Mouse (Mus musculus) limb, embryonic 12.5 days (tissue): ENCODE data around the gene Npr3. TPM values are rescaled to one million over a fixed set of nuclear protein-coding genes. Genes with fewer than 3 reads are reported as not detected.

ENCODE experiments used
- ATAC-seq: fragments of 200-750 bp; cut with Nextera tagmentation; 2 replicates; pipeline ENCODE4 v1.8.0; 2017; ENCODE audit warnings: low read depth, moderate TSS enrichment; ENCODE audit not compliant: insufficient number of reproducible peaks, insufficient read depth, low FRiP score, low TSS enrichment
- H3K27ac ChIP-seq: fragments of 300-500 bp; sonication (generic); 2 replicates; pipeline ENCODE4 v1.5.1; 2016; ENCODE audit warnings: mild to moderate bottlenecking, moderate library complexity
- H3K27me3 ChIP-seq: fragments of 300-500 bp; sonication (generic); 2 replicates; pipeline ENCODE4 v1.6.1; 2016; ENCODE audit warnings: mild to moderate bottlenecking, moderate library complexity
- H3K36me3 ChIP-seq: fragments of 300-500 bp; sonication (generic); 2 replicates; pipeline ENCODE4 v1.6.1; 2016; ENCODE audit warnings: mild to moderate bottlenecking, moderate library complexity
- H3K4me1 ChIP-seq: fragments of 300-500 bp; sonication (generic); replicated peaks from 2 replicates; pipeline ENCODE4 v1.6.1; 2016
- H3K4me2 ChIP-seq: fragments of 300-500 bp; sonication (generic); 2 replicates; pipeline ENCODE4 v1.6.1; 2016; ENCODE audit warnings: mild to moderate bottlenecking, moderate library complexity
- H3K4me3 ChIP-seq: fragments of 300-500 bp; sonication (generic); replicated peaks from 2 replicates; pipeline ENCODE4 v1.5.1; 2016; ENCODE audit warnings: mild to moderate bottlenecking
- H3K9ac ChIP-seq: fragments of 300-500 bp; sonication (generic); replicated peaks from 2 replicates; pipeline ENCODE4 v1.6.1; 2016; ENCODE audit warnings: mild to moderate bottlenecking, moderate library complexity
- H3K9me3 ChIP-seq: fragments of 300-500 bp; sonication (generic); 2 replicates; pipeline ENCODE4 v1.6.1; 2016; ENCODE audit warnings: mild to moderate bottlenecking, moderate library complexity
- WGBS: fragments of 180-500 bp; shearing (Covaris S2); methylation state at CpG from one replicate; pipeline ENCODE4 v1.1.7; 2016; 5-methylcytosine and 5-hydroxymethylcytosine counted together
- polyA plus RNA-seq: library from polyadenylated mRNA; unstranded; fragments of >200 nt; fragmentation: Nextera tagmentation; extraction: Ambion mirVana; gene quantifications from 2 replicates; pipeline ENCODE4 v1.2.1, GENCODE M21; 2016

The Npr3 gene
- polyA plus RNA-seq, 1 experiment from 2014 or later: 2.9 TPM

DNA sequence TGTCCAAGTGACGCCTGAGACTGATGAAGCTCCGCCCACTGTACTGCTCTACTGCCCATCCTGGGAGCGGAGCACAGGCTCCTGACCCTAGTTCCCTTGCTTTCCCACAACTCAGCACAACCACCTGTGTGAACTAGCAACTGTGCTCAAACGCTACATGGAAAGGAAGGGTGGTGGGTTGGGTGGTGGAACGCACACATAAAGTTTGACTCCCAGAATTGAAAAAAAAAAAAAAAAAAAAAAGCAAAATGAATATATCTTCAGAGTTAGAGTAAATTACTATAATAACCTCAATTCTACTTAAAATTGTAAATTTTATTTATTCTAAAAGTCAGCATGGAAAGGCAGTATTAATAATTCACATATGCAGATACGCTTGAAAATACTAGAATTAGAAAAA lies 25.3 kb downstream of the Npr3 start:
- Histone ChIP-seq H3K9ac (no peak overlapping the region), H3K4me2 (no peak overlapping the region), H3K27me3 (no peaks in the 10 kb centered on the region), H3K27ac (no peak overlapping the region), H3K4me1 (no peaks in the 10 kb centered on the region), H3K9me3 (peaks cover 5% of the 10 kb centered on the region; the same call in 1 of the 2 replicates), H3K4me3 (no peak overlapping the region), H3K36me3 (no peaks in the 10 kb centered on the region)
- 89% methylated on average over 6 of the region's 6 CpGs for WGBS
- ATAC-seq: no peak

GRCm38 (mm10) chr15:11878334-11878733 lies 28.8 kb downstream of the Npr3 start:
- no peak overlapping the region for H3K9ac ChIP-seq
- no peaks in the 10 kb centered on the region for H3K4me1 ChIP-seq
- no peaks in the 10 kb centered on the region for H3K36me3 ChIP-seq
- H3K4me2 ChIP-seq: no peak overlapping the region
- H3K27ac ChIP-seq: no peak overlapping the region
- no peaks in the 10 kb centered on the region for H3K27me3 ChIP-seq
- H3K9me3 ChIP-seq: peaks cover 14% of the 10 kb centered on the region; the same call in 1 of the 2 replicates
- H3K4me3 ChIP-seq: no peak overlapping the region
- ATAC-seq: no peak
- 93% methylated on average over 1 of the region's 1 CpGs for WGBS

DNA sequence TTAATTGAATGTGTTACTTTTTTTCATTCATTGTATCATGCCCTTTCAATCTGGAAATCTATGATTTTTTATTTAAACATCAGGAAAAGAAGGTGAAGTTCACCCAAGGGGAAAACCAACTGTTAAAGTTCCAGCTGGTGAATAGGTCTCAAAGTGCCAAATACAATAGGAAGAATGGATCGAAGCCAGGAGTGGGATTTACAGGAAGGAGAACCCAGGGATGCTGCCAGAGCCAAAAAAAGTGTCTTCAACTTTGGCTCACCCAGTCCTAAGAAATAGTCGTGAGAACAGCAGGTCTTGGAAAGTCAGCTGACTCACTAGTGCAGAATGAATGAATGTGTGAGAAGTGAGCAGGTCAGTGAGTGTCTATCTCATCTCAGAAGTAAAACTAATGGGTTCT lies 29.8 kb downstream of the Npr3 start:
- H3K4me2 ChIP-seq: no peak overlapping the region
- no peaks in the 10 kb centered on the region for H3K4me1 ChIP-seq
- ATAC-seq: no peak
- H3K27ac ChIP-seq: no peak overlapping the region
- H3K4me3 ChIP-seq: no peak overlapping the region
- H3K9ac ChIP-seq: no peak overlapping the region
- peaks cover 14% of the 10 kb centered on the region; the same call in 1 of the 2 replicates for H3K9me3 ChIP-seq
- H3K27me3 ChIP-seq: no peaks in the 10 kb centered on the region
- WGBS: 69% methylated on average over 2 of the region's 2 CpGs
- H3K36me3 ChIP-seq: no peaks in the 10 kb centered on the region

- ATAC-seq: no peak
- H3K9me3 ChIP-seq: no peaks in the 10 kb centered on the region
- H3K27me3 ChIP-seq: no peaks in the 10 kb centered on the region
- H3K9ac ChIP-seq: no peak overlapping the region
- H3K36me3 ChIP-seq: no peaks in the 10 kb centered on the region
- no peak overlapping the region for H3K4me3 ChIP-seq
- no peaks in the 10 kb centered on the region for H3K4me1 ChIP-seq
- no peak overlapping the region for H3K27ac ChIP-seq
- WGBS: 92% methylated on average over 3 of the region's 3 CpGs
- no peak overlapping the region for H3K4me2 ChIP-seq
These were observed 40.2 kb downstream of the Npr3 start for GRCm38 (mm10) chr15:11866918-11867317.

DNA sequence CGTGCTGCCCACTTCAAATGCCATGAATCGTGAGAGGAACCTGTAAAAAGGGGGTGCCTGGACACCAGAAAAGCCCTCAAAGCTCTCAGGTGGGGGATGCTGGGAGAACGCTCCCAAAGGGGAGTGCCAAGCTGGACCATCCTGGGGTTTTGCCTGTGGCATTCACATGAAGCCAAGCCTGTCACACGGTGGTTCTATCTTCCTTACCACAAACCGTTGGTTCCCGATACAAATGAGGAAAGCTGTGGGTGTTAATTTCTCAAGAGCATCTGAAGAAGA lies 43.6 kb downstream of the Npr3 start:
- no peak overlapping the region for H3K4me2 ChIP-seq
- no peaks in the 10 kb centered on the region for H3K4me1 ChIP-seq
- WGBS: 89% methylated on average over 6 of the region's 6 CpGs
- ATAC-seq: no peak
- H3K9me3 ChIP-seq: no peaks in the 10 kb centered on the region
- H3K4me3 ChIP-seq: no peak overlapping the region
- H3K27me3 ChIP-seq: no peaks in the 10 kb centered on the region
- no peak overlapping the region for H3K9ac ChIP-seq
- no peak overlapping the region for H3K27ac ChIP-seq
- no peaks in the 10 kb centered on the region for H3K36me3 ChIP-seq

DNA sequence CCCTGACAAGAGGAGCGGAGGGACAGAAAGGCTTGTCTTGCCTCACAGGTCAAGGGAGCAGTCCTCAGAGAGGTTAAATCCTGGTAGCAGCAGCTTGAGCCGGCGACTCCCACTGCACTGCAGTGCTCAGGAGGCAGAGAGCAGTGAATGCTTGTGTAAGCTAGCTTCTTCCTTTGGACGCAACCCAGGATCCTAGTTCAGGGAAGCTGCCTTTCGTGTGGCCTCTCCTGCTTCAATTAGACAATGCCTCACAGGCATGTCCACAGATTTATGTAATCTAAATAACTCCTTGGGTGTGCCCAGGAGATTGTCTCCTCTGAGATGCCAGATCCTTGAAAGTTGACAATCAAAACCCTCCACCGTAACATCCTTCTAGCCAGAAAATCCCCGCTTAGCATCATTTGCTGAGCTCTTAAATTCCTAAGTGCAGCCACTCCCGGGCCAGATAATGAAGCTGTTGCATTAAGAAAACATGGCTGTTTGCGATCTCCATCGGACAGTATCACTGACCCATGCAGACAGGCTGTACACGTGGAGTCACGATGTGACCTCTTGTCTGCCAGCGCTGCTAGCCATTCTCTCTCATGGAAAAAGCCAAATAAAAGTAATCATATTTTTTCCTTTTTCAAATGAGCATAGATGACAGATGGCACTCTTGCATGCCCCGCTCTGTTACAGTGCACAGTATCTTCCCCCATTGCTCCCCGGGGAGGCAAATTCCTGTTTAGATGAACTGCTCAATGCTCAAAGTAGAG lies 44.1 kb downstream of the Npr3 start:
- Histone ChIP-seq H3K4me3 (no peak overlapping the region), H3K36me3 (no peaks in the 10 kb centered on the region), H3K27me3 (no peaks in the 10 kb centered on the region), H3K4me2 (no peak overlapping the region), H3K9ac (no peak overlapping the region), H3K9me3 (no peaks in the 10 kb centered on the region), H3K27ac (no peak overlapping the region), H3K4me1 (no peaks in the 10 kb centered on the region)
- no peak for ATAC-seq
- 81% methylated on average over 15 of the region's 15 CpGs for WGBS

DNA sequence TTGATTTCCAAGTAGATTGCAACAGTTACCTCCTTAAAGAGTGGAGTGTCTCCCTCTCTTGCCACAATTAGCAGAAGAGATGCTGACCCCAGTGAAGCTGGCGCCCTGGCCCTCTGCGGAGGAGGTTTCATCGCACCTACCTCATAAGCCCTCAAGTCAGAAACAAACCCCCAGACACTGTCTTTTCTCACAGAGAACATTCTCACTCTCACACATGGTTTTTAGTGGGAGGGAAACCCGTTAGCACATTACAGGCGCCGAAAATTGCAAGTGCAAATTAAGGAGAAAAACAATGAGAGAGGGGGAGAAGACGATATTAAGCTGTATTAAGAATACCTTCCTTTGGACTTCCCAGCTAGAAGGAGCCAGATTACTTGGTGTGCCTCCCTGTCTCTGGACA lies 44.8 kb downstream of the Npr3 start:
- Histone ChIP-seq H3K36me3 (no peaks in the 10 kb centered on the region), H3K27ac (no peak overlapping the region), H3K27me3 (no peaks in the 10 kb centered on the region), H3K4me3 (no peak overlapping the region), H3K4me1 (no peaks in the 10 kb centered on the region), H3K9ac (no peak overlapping the region), H3K4me2 (no peak overlapping the region), H3K9me3 (no peaks in the 10 kb centered on the region)
- WGBS: 82% methylated on average over 7 of the region's 7 CpGs
- no peak for ATAC-seq

GRCm38 (mm10) chr15:11860259-11860658 lies 46.8 kb downstream of the Npr3 start:
- no peak overlapping the region for H3K9ac ChIP-seq
- no peak overlapping the region for H3K27ac ChIP-seq
- no peak overlapping the region for H3K4me3 ChIP-seq
- WGBS: 81% methylated on average over 2 of the region's 2 CpGs
- no peak for ATAC-seq
- no peak overlapping the region for H3K4me2 ChIP-seq
- no peaks in the 10 kb centered on the region for H3K27me3 ChIP-seq
- no peaks in the 10 kb centered on the region for H3K36me3 ChIP-seq
- no peaks in the 10 kb centered on the region for H3K4me1 ChIP-seq
- no peaks in the 10 kb centered on the region for H3K9me3 ChIP-seq

DNA sequence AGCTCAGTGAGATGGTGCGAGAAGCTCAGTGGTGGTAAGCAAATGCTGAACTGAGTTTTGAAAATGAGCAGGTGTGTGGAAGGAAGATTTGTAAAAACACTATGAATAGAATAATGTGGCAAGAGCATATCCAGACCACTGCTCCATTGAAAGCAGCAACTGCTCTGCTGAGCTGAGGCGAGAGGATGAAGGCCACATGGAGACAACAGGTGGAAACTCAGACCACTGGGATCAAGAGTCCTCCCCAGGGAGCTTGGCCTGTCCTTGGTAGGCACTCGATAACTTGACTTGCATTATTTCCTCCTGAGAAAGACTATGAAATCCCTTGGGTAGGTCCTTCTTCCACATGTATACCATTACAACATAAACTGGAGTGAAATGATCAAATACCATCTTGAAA lies 47.3 kb downstream of the Npr3 start:
- Histone ChIP-seq H3K9me3 (no peaks in the 10 kb centered on the region), H3K4me1 (no peaks in the 10 kb centered on the region), H3K9ac (no peak overlapping the region), H3K27ac (no peak overlapping the region), H3K27me3 (no peaks in the 10 kb centered on the region), H3K36me3 (no peaks in the 10 kb centered on the region), H3K4me3 (no peak overlapping the region), H3K4me2 (no peak overlapping the region)
- 89% methylated on average over 3 of the region's 3 CpGs for WGBS
- ATAC-seq: no peak

DNA sequence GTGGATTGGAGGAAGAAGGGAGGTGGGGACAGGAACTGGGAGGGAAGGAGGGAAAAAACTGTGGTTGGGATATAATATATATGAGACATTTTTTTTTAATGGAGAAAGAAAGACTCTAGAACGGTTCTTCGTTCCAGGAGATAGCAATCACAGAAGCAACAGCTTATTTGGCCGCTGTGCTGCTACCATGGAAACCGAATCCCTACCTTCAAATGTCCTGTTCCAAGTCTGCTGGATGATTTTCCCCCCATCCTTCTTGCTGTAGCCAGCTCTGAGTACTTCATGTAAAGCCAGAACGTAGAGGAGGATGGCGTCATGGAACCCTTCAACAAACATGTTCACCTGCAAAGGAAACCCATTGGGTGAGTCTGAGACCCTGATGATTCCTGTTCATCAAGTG lies 48.7 kb downstream of the Npr3 start:
- no peak overlapping the region for H3K9ac ChIP-seq
- no peak overlapping the region for H3K4me3 ChIP-seq
- 91% methylated on average over 6 of the region's 6 CpGs for WGBS
- H3K4me1 ChIP-seq: no peaks in the 10 kb centered on the region
- no peak overlapping the region for H3K4me2 ChIP-seq
- no peaks in the 10 kb centered on the region for H3K27me3 ChIP-seq
- ATAC-seq: no peak
- H3K9me3 ChIP-seq: no peaks in the 10 kb centered on the region
- no peaks in the 10 kb centered on the region for H3K36me3 ChIP-seq
- no peak overlapping the region for H3K27ac ChIP-seq

GRCm38 (mm10) chr15:11845204-11846062 lies 61.7 kb downstream of the Npr3 start:
- no peak for ATAC-seq
- Histone ChIP-seq H3K36me3 (no peaks in the 10 kb centered on the region), H3K4me2 (no peak overlapping the region), H3K9me3 (no peaks in the 10 kb centered on the region), H3K27ac (no peak overlapping the region), H3K4me3 (no peak overlapping the region), H3K9ac (no peak overlapping the region), H3K4me1 (no peaks in the 10 kb centered on the region; the same call in 1 of the 2 replicates), H3K27me3 (no peaks in the 10 kb centered on the region)
- 60% methylated on average over 16 of the region's 16 CpGs for WGBS
